Mouse (Mus musculus) gastrocnemius, adult 8-10 months (tissue): ENCODE data around the gene Tbcd. TPM values are rescaled to one million over a fixed set of nuclear protein-coding genes. Genes with fewer than 3 reads are reported as not detected.
A peak's percentile ranks its signal among the peaks of the same experiment; 100 is the strongest.
"Not testable (repeated sequence)": the region's sequence is repeated elsewhere in the genome, so short reads cannot be mapped to it uniquely, and the experiment has no call there.

Experiments used
- DNase-seq, 2 experiments: peaks; one replicate each; pipeline ENCODE4 v3.0.0; 2022; ENCODE audit warnings: low spot score in 2 of 2
- total RNA-seq, 4 experiments: library from RNA; stranded (reverse); gene quantifications; 2 replicates each; pipeline ENCODE4 v1.2.4; 2022

The Tbcd gene
- total RNA-seq, 4 experiments from 2014 or later: 11.7 to 16.0 (median 15.0) TPM

DNA sequence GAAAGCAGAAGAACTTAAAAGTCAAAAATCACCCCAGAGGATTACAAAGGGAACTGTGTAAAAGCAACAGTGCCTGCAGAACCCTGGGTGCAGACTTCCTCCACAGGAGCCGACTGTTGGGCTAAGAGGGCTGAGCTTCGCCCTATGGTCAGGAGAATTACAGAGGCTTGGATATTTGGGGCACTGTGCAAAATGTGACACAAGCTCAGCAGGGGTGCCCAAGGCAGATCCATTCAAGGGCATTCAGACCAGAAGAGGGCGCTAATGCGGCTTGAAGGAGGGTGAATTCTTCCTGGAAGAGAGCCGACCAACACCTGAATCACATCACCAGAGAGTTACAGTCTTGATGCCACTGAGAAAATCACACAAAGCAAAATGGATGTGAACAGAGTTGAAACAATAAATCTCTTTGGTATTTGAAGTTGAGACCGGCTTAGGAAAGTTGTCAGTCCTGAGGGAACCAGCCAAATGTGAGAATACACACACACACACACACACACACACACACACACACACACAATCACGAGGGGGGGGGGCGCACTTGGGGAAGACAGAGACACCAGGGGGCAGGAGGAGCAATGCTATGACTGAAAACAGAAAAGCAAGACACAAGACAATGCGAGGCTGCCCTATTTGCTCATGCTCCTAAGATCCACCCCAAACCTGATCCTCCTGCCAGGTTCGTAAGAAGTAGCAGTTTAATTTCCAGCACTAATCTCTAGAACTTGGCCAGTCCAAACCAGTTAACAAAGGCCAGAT is 201.0 kb downstream of the Tbcd start:
- DNase-seq: peak; percentile 38 to 55

DNA sequence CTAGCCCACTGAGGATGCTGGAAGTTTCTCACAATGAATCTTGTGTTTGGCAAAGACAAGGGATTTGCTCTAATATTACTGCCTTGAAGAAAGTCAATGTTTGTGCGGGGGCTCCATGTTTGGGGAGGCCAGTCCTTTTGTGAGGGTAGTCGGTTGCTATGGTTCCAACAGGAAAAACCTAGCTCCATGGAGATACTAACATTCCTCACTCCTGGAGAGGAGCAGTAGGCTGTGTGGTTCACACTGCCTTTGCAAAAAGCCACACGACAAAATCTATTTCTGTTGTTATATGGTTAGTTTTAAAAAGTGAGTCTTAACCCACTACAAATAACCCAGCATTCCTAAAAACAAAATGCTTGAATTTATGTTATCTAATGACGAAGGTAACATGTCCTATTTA is 201.9 kb downstream of the Tbcd start:
- DNase-seq: no peak

DNA sequence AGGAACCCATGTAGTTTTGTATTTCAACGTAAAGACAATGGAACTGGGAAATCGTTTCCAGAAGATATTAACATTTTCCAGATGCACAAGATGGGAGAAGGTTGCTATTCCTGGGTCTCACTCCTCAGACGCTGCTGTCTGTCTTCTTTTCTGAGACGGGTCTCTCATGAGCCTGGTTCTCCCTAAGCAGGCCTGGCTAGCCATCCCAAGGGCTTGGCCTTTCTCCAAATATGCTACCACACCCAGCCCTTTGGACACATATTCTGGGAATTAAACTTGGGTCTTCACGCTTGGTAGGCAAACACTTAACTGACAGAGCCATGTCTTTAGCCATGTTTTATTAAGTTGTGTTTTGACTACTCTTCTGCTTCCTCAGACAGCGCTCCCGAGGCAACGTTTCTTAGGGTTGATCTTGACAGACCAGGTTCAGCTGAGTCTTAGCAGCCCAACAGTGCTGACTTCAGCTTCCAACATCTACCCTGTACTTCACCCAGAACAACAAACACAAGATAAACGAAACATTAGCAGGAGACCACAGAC is 202.7 kb downstream of the Tbcd start:
- DNase-seq: no peak

DNA sequence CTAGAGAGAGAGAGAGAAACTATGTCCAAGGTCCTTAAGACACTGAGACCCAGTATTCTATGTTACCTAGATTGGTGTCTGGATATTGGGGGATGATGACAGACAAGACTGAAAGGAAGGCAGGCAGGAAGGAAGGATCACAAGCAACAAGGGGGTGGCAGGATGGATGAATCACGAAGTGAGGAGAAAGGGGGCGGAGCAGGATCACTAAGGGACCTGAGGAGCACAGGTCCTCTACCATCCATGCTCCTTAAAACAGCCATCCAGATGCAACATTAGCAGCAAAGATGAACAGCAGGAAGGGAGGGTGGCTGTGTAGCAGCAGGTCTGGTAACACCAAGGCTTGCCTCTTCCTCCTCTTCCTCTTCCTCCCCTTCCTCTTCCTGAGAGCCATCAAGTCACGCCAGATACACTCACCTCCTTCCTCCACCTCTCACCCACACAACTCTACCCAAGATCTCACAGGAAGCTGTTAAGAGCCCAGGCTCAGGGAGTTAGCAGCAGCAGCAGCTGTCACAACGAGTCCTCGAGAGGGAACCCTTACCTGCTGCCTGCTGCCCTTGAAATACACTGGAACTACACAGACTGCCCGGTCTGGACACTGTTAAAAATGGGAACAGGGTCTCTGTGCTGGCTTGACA is 203.5 kb downstream of the Tbcd start:
- DNase-seq: no peak

GRCm38 (mm10) chr11:121655807-121656511 is 204.2 kb downstream of the Tbcd start:
- DNase-seq: no peak

- DNase-seq: no peak
Measured at GRCm38 (mm10) chr11:121658151-121658550, 206.4 kb downstream of the Tbcd start.

GRCm38 (mm10) chr11:121660604-121661003 is 208.9 kb downstream of the Tbcd start:
- DNase-seq: not testable (repeated sequence)

DNA sequence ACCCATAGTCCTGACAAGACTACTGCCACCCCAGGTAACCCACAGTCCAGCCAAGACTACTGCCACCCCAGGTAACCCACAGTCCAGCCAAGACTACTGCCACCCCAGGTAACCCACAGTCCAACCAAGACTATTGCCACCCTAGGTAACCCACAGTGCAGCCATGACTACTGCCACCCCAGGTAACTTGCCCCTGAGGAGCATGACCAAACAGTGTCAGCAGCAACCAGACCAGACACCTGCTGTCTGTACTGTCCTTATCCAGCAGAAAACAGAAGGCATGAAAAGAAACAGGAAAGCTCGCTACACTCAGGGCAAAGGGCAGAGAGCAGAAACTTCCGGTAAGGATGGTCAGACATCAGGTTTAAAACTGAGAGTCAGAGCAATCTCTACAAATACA is 209.4 kb downstream of the Tbcd start:
- DNase-seq: no peak

Other genes starting within 250 kb of the Tbcd start
- 1 to 10 TPM; 7.2 to 9.4 (median 8.7) TPM for gene Hexdc, start 247.5 kb upstream of the Tbcd start, total RNA-seq
- 10 to 100 TPM; 10.2 to 13.4 (median 10.9) TPM for gene Ogfod3, start 247.2 kb upstream of the Tbcd start, total RNA-seq
- gene Cybc1, start 222.6 kb upstream of the Tbcd start, total RNA-seq: 1 to 10 TPM; 2.8 to 3.8 (median 3.6) TPM
- 100 to 1,000 TPM in 3 of 4 experiments, 10 to 100 TPM in 1; 92.0 to 138 (median 119) TPM for gene Narf, start 214.7 kb upstream of the Tbcd start, total RNA-seq
- 10 to 100 TPM; 26.8 to 32.9 (median 28.0) TPM for gene Foxk2, start 192.0 kb upstream of the Tbcd start, total RNA-seq
- gene Wdr45b, start 97.5 kb upstream of the Tbcd start, total RNA-seq: 10 to 100 TPM; 14.4 to 23.0 (median 19.3) TPM
- gene Rab40b, start 63.7 kb upstream of the Tbcd start, total RNA-seq: 10 to 100 TPM; 13.2 to 23.0 (median 18.9) TPM
- gene Fn3krp, start 30.5 kb upstream of the Tbcd start, total RNA-seq: 1 to 10 TPM; 3.3 to 4.2 (median 4.0) TPM
- 10 to 100 TPM; 20.4 to 25.6 (median 25.1) TPM for gene Fn3k, start 17.0 kb upstream of the Tbcd start, total RNA-seq
- gene Zfp750, start 67.4 kb downstream of the Tbcd start, total RNA-seq: under 1 TPM; 0.51 to 0.80 (median 0.68) TPM
- 1 to 10 TPM; 2.3 to 2.8 (median 2.5) TPM for gene B3gntl1, start 221.2 kb downstream of the Tbcd start, total RNA-seq
- gene Metrnl, start 249.6 kb downstream of the Tbcd start, total RNA-seq: 1 to 10 TPM; 5.1 to 7.8 (median 5.6) TPM